Mouse (Mus musculus): ENCODE results near the gene Zp1. TPM values are rescaled to one million over a fixed set of nuclear protein-coding genes. Genes with fewer than 3 reads are reported as not detected.

Zp1 gene
- polyA plus RNA-seq, 1 experiment from 2014 or later: not detected

- Histone ChIP-seq H3K27ac (ENCODE audit: low read length) (no peak overlapping the region), H3K27me3 (replicated peaks; ENCODE audit: control insufficient read depth, insufficient read depth, low read length) (no peaks in the 10 kb centered on the region), H3K4me1 (ENCODE audit: control insufficient read depth, insufficient read depth, low read length) (peaks cover 29% of the 10 kb centered on the region), H3K9ac (ENCODE audit: low read depth, low read length) (peak overlapping the region; percentile 73), H3K4me3 (ENCODE audit: low read length) (peak overlapping the region; percentile 58), H3K9me3 (ENCODE audit: control insufficient read depth, low read length) (no peaks in the 10 kb centered on the region), H3K36me3 (ENCODE audit: control insufficient read depth, insufficient read depth, low read length) (peaks cover 8% of the 10 kb centered on the region), H3K4me2 (ENCODE audit: low read depth, low read length) (peak overlapping the region; percentile 70)
- no peak for ATAC-seq
- WGBS: 82% methylated on average over 5 of the region's 5 CpGs
These were observed 26.8 kb upstream of the Zp1 start for GRCm38 (mm10) chr19:10947219-10947618.

DNA sequence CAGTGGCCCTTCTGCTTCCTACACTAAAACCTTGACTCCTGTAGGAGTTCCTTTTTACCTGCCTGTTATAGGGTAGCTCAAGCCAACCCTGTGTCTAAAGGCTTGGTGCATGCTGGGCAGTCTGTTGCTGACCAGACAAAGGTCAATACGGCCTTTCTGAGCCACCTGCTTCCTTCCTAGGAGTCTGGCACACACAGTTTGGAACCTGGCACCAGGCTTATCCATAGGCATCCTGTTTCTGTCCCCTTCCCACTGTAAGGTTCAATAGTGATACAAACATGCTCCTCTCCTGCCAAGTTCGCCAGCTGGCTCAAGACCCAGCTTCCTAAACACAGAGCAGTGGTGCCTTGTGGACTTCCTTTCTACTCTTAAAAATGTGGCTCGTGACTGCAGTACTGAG is 26.1 kb upstream of the Zp1 start:
- 0 out of 2 replicates have a peak overlapping the region, but pooled peaks have one; percentile 58 for H3K4me3 ChIP-seq (ENCODE audit: low read length)
- no peak overlapping the region for H3K27ac ChIP-seq (ENCODE audit: low read length)
- peaks cover 8% of the 10 kb centered on the region for H3K36me3 ChIP-seq (ENCODE audit: control insufficient read depth, insufficient read depth, low read length)
- H3K9me3 ChIP-seq (ENCODE audit: control insufficient read depth, low read length): no peaks in the 10 kb centered on the region
- no peak for ATAC-seq
- H3K27me3 ChIP-seq (replicated peaks; ENCODE audit: control insufficient read depth, insufficient read depth, low read length): no peaks in the 10 kb centered on the region
- no peak overlapping the region for H3K4me2 ChIP-seq (ENCODE audit: low read depth, low read length)
- peak overlapping the region; percentile 73 for H3K9ac ChIP-seq (ENCODE audit: low read depth, low read length)
- 85% methylated on average over 3 of the region's 3 CpGs for WGBS
- peaks cover 23% of the 10 kb centered on the region for H3K4me1 ChIP-seq (ENCODE audit: control insufficient read depth, insufficient read depth, low read length)

- H3K9me3 ChIP-seq (ENCODE audit: control insufficient read depth, low read length): no peaks in the 10 kb centered on the region
- no peak overlapping the region for H3K4me3 ChIP-seq (ENCODE audit: low read length)
- H3K4me2 ChIP-seq (ENCODE audit: low read depth, low read length): no peak overlapping the region
- 80% methylated on average over 3 of the region's 3 CpGs for WGBS
- H3K9ac ChIP-seq (ENCODE audit: low read depth, low read length): no peak overlapping the region
- no peak overlapping the region for H3K27ac ChIP-seq (ENCODE audit: low read length)
- ATAC-seq: no peak
- peaks cover 28% of the 10 kb centered on the region for H3K4me1 ChIP-seq (ENCODE audit: control insufficient read depth, insufficient read depth, low read length)
- H3K27me3 ChIP-seq (replicated peaks; ENCODE audit: control insufficient read depth, insufficient read depth, low read length): no peaks in the 10 kb centered on the region
- peaks cover 8% of the 10 kb centered on the region for H3K36me3 ChIP-seq (ENCODE audit: control insufficient read depth, insufficient read depth, low read length)
These were observed 23.5 kb upstream of the Zp1 start for GRCm38 (mm10) chr19:10943955-10944354.

GRCm38 (mm10) chr19:10940801-10941457 is 20.5 kb upstream of the Zp1 start:
- peaks cover 11% of the 10 kb centered on the region for H3K4me1 ChIP-seq (ENCODE audit: control insufficient read depth, insufficient read depth, low read length)
- no peaks in the 10 kb centered on the region for H3K9me3 ChIP-seq (ENCODE audit: control insufficient read depth, low read length)
- H3K27me3 ChIP-seq (replicated peaks; ENCODE audit: control insufficient read depth, insufficient read depth, low read length): no peaks in the 10 kb centered on the region
- peaks cover 8% of the 10 kb centered on the region for H3K36me3 ChIP-seq (ENCODE audit: control insufficient read depth, insufficient read depth, low read length)
- H3K9ac ChIP-seq (ENCODE audit: low read depth, low read length): peak overlapping the region; percentile 66
- H3K27ac ChIP-seq (ENCODE audit: low read length): no peak overlapping the region
- H3K4me3 ChIP-seq (ENCODE audit: low read length): peak overlapping the region; percentile 39
- WGBS: 5% methylated on average over 40 of the region's 40 CpGs
- peak overlapping the region; percentile 69 for H3K4me2 ChIP-seq (ENCODE audit: low read depth, low read length)
- peak; percentile 51 for ATAC-seq

- H3K9ac ChIP-seq (ENCODE audit: low read depth, low read length): peak overlapping the region; percentile 66
- peaks cover 8% of the 10 kb centered on the region for H3K36me3 ChIP-seq (ENCODE audit: control insufficient read depth, insufficient read depth, low read length)
- H3K4me2 ChIP-seq (ENCODE audit: low read depth, low read length): peak overlapping the region; percentile 69
- ATAC-seq: peak; percentile 84
- peak overlapping the region; percentile 39 for H3K4me3 ChIP-seq (ENCODE audit: low read length)
- no peaks in the 10 kb centered on the region for H3K9me3 ChIP-seq (ENCODE audit: control insufficient read depth, low read length)
- H3K27ac ChIP-seq (ENCODE audit: low read length): no peak overlapping the region
- H3K27me3 ChIP-seq (replicated peaks; ENCODE audit: control insufficient read depth, insufficient read depth, low read length): no peaks in the 10 kb centered on the region
- WGBS: 20% methylated on average over 37 of the region's 37 CpGs
- peaks cover 11% of the 10 kb centered on the region for H3K4me1 ChIP-seq (ENCODE audit: control insufficient read depth, insufficient read depth, low read length)
These were observed 19.8 kb upstream of the Zp1 start for GRCm38 (mm10) chr19:10940097-10940800.

DNA sequence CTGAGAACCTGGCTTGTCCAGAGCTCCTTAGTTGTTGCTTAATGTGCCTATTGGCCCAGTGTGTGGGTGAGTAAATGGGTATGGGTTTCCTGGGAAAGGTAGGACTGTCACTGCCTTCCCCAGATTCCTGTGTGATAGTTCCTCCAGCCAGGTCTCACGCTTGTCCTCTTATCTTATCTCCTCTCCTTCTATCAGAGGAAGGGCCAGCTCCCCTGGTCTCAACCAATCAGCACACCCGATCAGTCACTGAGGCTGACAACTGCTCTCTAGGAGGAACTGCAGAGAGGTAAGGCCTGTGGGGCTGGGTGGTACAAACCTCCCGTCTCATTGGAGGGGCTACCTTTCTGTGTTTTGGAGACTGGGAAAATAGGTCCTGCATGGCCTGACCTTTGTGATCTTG is 18.3 kb upstream of the Zp1 start:
- no peak overlapping the region for H3K9ac ChIP-seq (ENCODE audit: low read depth, low read length)
- H3K4me3 ChIP-seq (ENCODE audit: low read length): no peak overlapping the region
- peak; percentile 30; the same call in 1 of the 2 replicates for ATAC-seq
- H3K4me2 ChIP-seq (ENCODE audit: low read depth, low read length): no peak overlapping the region
- peaks cover 4% of the 10 kb centered on the region; the same call in 1 of the 2 replicates for H3K36me3 ChIP-seq (ENCODE audit: control insufficient read depth, insufficient read depth, low read length)
- peaks cover 11% of the 10 kb centered on the region for H3K4me1 ChIP-seq (ENCODE audit: control insufficient read depth, insufficient read depth, low read length)
- H3K27ac ChIP-seq (ENCODE audit: low read length): no peak overlapping the region
- H3K9me3 ChIP-seq (ENCODE audit: control insufficient read depth, low read length): no peaks in the 10 kb centered on the region
- WGBS: 29% methylated on average over 3 of the region's 3 CpGs
- no peaks in the 10 kb centered on the region for H3K27me3 ChIP-seq (replicated peaks; ENCODE audit: control insufficient read depth, insufficient read depth, low read length)

- WGBS: 44% methylated on average over 5 of the region's 5 CpGs
- no peak within 1 kb of the TSS for H3K27ac ChIP-seq (ENCODE audit: low read length)
- no peaks in the 10 kb centered on the region for H3K9me3 ChIP-seq (ENCODE audit: control insufficient read depth, low read length)
- H3K9ac ChIP-seq (ENCODE audit: low read depth, low read length): no peak within 1 kb of the TSS
- peaks cover 11% of the 10 kb centered on the region for H3K4me1 ChIP-seq (ENCODE audit: control insufficient read depth, insufficient read depth, low read length)
- H3K4me2 ChIP-seq (ENCODE audit: low read depth, low read length): no peak within 1 kb of the TSS
- no peak within 1 kb of the TSS for H3K4me3 ChIP-seq (ENCODE audit: low read length)
- H3K36me3 ChIP-seq (ENCODE audit: control insufficient read depth, insufficient read depth, low read length): no peaks in the 10 kb centered on the region
- no peaks in the 10 kb centered on the region for H3K27me3 ChIP-seq (replicated peaks; ENCODE audit: control insufficient read depth, insufficient read depth, low read length)
- ATAC-seq: no peak
These were observed 16.7 kb upstream of the Zp1 start, which contains the start of gene Ptgdr2 for GRCm38 (mm10) chr19:10937110-10937563. Gene Ptgdr2, plus strand, starts transcription at chr19:10937160.

GRCm38 (mm10) chr19:10936077-10936476 is 15.6 kb upstream of the Zp1 start:
- H3K27ac ChIP-seq (ENCODE audit: low read length): no peak overlapping the region
- ATAC-seq: no peak
- H3K4me3 ChIP-seq (ENCODE audit: low read length): no peak overlapping the region
- no peaks in the 10 kb centered on the region for H3K36me3 ChIP-seq (ENCODE audit: control insufficient read depth, insufficient read depth, low read length)
- H3K27me3 ChIP-seq (replicated peaks; ENCODE audit: control insufficient read depth, insufficient read depth, low read length): no peaks in the 10 kb centered on the region
- WGBS: 87% methylated on average over 5 of the region's 5 CpGs
- peaks cover 10% of the 10 kb centered on the region for H3K4me1 ChIP-seq (ENCODE audit: control insufficient read depth, insufficient read depth, low read length)
- no peak overlapping the region for H3K4me2 ChIP-seq (ENCODE audit: low read depth, low read length)
- H3K9ac ChIP-seq (ENCODE audit: low read depth, low read length): no peak overlapping the region
- no peaks in the 10 kb centered on the region for H3K9me3 ChIP-seq (ENCODE audit: control insufficient read depth, low read length)

- H3K4me1 ChIP-seq (ENCODE audit: control insufficient read depth, insufficient read depth, low read length): peaks cover 3% of the 10 kb centered on the region
- no peak overlapping the region for H3K4me2 ChIP-seq (ENCODE audit: low read depth, low read length)
- H3K4me3 ChIP-seq (ENCODE audit: low read length): no peak overlapping the region
- H3K9me3 ChIP-seq (ENCODE audit: control insufficient read depth, low read length): no peaks in the 10 kb centered on the region
- WGBS: 44% methylated on average over 5 of the region's 5 CpGs
- H3K27ac ChIP-seq (ENCODE audit: low read length): no peak overlapping the region
- H3K27me3 ChIP-seq (replicated peaks; ENCODE audit: control insufficient read depth, insufficient read depth, low read length): no peaks in the 10 kb centered on the region
- no peak overlapping the region for H3K9ac ChIP-seq (ENCODE audit: low read depth, low read length)
- ATAC-seq: no peak
- no peaks in the 10 kb centered on the region for H3K36me3 ChIP-seq (ENCODE audit: control insufficient read depth, insufficient read depth, low read length)
These were observed 14.6 kb upstream of the Zp1 start for GRCm38 (mm10) chr19:10935029-10935428.
